Mouse (Mus musculus) C2C12 (cell line): ENCODE data around the gene Dennd6b. TPM values are rescaled to one million over a fixed set of nuclear protein-coding genes. Genes with fewer than 3 reads are reported as not detected.
A peak's percentile ranks its signal among the peaks of the same experiment; 100 is the strongest.

Experiments used
- H3K27me3 ChIP-seq: one replicate; pipeline ENCODE4 v1.6.1; 2011; ENCODE audit not compliant: control insufficient read depth, insufficient read depth, insufficient read length
- H3K36me3 ChIP-seq: one replicate; pipeline ENCODE4 v1.6.1; 2011; ENCODE audit not compliant: control insufficient read depth, insufficient read depth
- H3K4me3 ChIP-seq: one replicate; pipeline ENCODE4 v1.5.1; 2011; ENCODE audit warnings: mild to moderate bottlenecking, control low read depth; ENCODE audit not compliant: poor library complexity, insufficient read depth, severe bottlenecking
- H3K79me2 ChIP-seq: one replicate; pipeline ENCODE4 v1.6.1; 2011; ENCODE audit not compliant: control insufficient read depth, insufficient read depth
- H3K79me3 ChIP-seq: one replicate; pipeline ENCODE4 v1.6.1; 2011; ENCODE audit warnings: low read depth, control low read depth
- H3ac ChIP-seq: one replicate; pipeline ENCODE3; 2011; ENCODE audit warnings: low read depth; ENCODE audit not compliant: control insufficient read depth, insufficient read length
- CEBPB ChIP-seq: IDR thresholded peaks from one replicate; pipeline ENCODE4 v1.6.1; 2011; ENCODE audit warnings: low read depth, mild to moderate bottlenecking, control low read depth, moderate library complexity
- CTCF ChIP-seq: IDR thresholded peaks from one replicate; pipeline ENCODE4 v1.5.1; 2011; ENCODE audit not compliant: control insufficient read depth, insufficient read depth, insufficient read length
- FOSL1 ChIP-seq: IDR thresholded peaks from one replicate; pipeline ENCODE4 v1.8.0; 2011; ENCODE audit warnings: mild to moderate bottlenecking, low read length; ENCODE audit not compliant: poor library complexity, insufficient read depth, severe bottlenecking
- MAX ChIP-seq: IDR thresholded peaks from one replicate; pipeline ENCODE4 v1.6.1; 2011; ENCODE audit warnings: mild to moderate bottlenecking, control low read depth
- MYOD1 ChIP-seq: IDR thresholded peaks from one replicate; pipeline ENCODE4 v1.6.1; 2011; ENCODE audit warnings: low read depth; ENCODE audit not compliant: control insufficient read depth, insufficient read length
- MYOG ChIP-seq: IDR thresholded peaks from one replicate; pipeline ENCODE4 v1.6.1; 2011; ENCODE audit not compliant: control insufficient read depth, insufficient read length; ENCODE audit errors: extremely low read depth
- USF1 ChIP-seq: IDR thresholded peaks from one replicate; pipeline ENCODE4 v1.6.1; 2011; ENCODE audit warnings: low read depth, mild to moderate bottlenecking, control low read depth, moderate library complexity
- polyA plus RNA-seq: library from polyadenylated mRNA; unstranded; fragments of >200 nt; fragmentation: generic; extraction: Trizol; gene quantifications from one replicate; pipeline ENCODE4 v1.2.1, GENCODE M21; 2012; ENCODE audit warnings: missing spikeins

Gene Dennd6b
- polyA plus RNA-seq, 1 experiment, result 2.1 TPM

DNA sequence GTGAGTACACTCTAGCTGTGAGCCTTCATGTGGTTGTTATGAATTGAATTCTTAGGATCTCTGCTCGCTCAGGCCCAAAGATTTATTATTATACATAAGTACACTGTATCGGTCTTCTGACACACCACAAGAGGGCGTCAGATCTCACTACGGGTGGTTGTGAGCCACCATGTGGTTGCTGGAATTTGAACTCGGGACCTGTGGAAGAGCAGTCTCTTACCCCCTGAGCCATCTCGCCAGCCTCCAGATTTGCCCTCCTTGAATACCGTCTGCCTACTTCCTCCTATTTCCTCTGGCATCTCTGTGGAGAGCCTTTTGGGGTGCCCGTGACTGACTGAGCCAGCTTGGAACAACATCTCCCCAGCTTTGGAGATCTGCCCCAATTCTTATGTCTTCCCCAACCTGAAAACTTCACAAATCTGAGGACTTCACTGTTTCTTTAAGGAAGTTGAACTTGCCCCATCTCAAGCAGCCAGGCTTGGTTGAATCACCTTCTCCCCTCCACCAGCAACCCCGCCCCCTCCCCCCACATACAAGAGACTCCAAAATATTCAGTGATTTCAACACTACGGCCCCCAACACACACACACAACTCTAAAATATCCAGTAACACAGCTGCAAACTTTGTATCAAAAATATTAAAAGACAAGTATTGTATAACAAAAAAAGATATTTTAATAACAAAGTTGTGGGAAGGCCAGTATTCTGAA is 14.6 kb downstream of the Dennd6b start:
- peaks cover 39% of the 10 kb centered on the region for H3K79me2 ChIP-seq
- no peaks in the 10 kb centered on the region for H3K27me3 ChIP-seq
- no peak for TF ChIP-seq MAX
- TF ChIP-seq FOSL1, result no peak
- TF ChIP-seq USF1, result no peak
- TF ChIP-seq CTCF, result no peak
- TF ChIP-seq CEBPB, result no peak
- TF ChIP-seq MYOG, result no peak
- TF ChIP-seq MYOD1, result no peak
- H3K79me3 ChIP-seq, result peaks cover 30% of the 10 kb centered on the region
- no peak overlapping the region for H3ac ChIP-seq
- H3K4me3 ChIP-seq, result peak overlapping the region; percentile 95
- peaks cover 8% of the 10 kb centered on the region for H3K36me3 ChIP-seq

- Histone ChIP-seq H3K79me2 (peaks cover 49% of the 10 kb centered on the region), H3K36me3 (peaks cover 15% of the 10 kb centered on the region), H3K27me3 (no peaks in the 10 kb centered on the region), H3K4me3 (peak within 1 kb of the TSS; percentile 95), H3ac (peak within 1 kb of the TSS; percentile 63), H3K79me3 (peaks cover 40% of the 10 kb centered on the region)
- TF ChIP-seq MAX, result peak; percentile 95
- TF ChIP-seq MYOG, result no peak
These were observed 15.6 kb downstream of the Dennd6b start, which contains the start of gene Plxnb2 for GRCm38 (mm10) chr15:89180571-89181229. Plxnb2 (minus strand) TSS chr15:89180788.

- no peaks in the 10 kb centered on the region for H3K27me3 ChIP-seq
- TF ChIP-seq CTCF (no peak), USF1 (no peak), MYOG (no peak), CEBPB (no peak), MYOD1 (no peak), FOSL1 (no peak), MAX (no peak)
- peaks cover 55% of the 10 kb centered on the region for H3K79me2 ChIP-seq
- peak overlapping the region; percentile 95 for H3K4me3 ChIP-seq
- peaks cover 46% of the 10 kb centered on the region for H3K79me3 ChIP-seq
- H3K36me3 ChIP-seq, result peaks cover 19% of the 10 kb centered on the region
- H3ac ChIP-seq, result peak overlapping the region; percentile 63
These were observed 16.2 kb downstream of the Dennd6b start for GRCm38 (mm10) chr15:89180081-89180541.

DNA sequence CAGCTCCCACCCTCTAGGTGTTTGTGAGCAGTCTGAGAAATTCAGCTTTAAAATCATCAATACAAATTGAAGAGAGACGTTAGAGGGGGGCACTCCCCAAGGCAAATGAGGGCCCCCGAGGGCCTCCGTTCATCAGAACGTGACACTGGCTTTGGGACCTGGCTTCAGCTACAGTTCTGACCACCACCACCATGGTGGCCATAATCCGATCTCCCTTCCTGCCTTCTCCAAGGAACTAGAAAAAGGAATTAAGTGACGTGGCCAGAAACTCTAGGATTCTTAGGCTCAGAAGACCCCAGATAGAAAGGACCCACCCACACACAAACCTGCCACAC is 16.7 kb downstream of the Dennd6b start:
- H3K79me3 ChIP-seq, result peaks cover 51% of the 10 kb centered on the region
- H3K4me3 ChIP-seq, result peak overlapping the region; percentile 95
- H3ac ChIP-seq, result peak overlapping the region; percentile 63
- H3K27me3 ChIP-seq, result no peaks in the 10 kb centered on the region
- TF ChIP-seq CEBPB (no peak), MAX (no peak), MYOD1 (no peak), MYOG (no peak), FOSL1 (no peak), USF1 (no peak), CTCF (no peak)
- peaks cover 21% of the 10 kb centered on the region for H3K36me3 ChIP-seq
- H3K79me2 ChIP-seq, result peaks cover 60% of the 10 kb centered on the region

DNA sequence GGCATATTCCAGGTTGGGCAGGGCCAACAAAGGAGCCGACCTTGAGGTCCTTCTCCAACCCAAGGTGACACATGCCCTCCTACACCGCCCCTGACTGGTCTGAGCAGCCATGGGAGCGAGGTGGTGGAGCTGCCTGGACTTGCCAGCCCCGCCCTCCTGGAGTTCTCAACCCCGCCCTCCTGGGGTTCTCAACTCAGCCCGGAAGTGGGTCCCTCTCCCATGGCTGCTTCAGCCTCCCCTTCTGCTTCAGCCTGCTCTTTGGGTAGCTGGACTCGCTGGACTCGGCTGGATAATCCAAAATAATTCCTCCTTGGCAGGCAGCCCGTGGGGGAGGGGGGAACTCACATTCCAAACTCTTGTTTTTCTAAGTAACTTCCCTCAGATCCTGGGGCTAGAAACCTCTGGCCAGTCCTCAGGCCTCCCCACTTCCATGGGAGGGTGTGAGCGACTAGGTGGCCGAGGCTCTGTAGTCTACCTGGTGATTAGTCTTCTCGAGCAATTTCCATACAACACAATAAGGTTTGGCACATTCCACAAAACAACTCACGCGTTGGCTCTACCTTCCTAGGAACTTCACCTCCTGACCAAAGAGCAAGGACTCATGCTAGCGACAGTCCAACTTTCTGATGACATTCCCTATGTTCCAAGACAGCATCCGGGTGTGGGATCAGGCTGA is 17.2 kb downstream of the Dennd6b start:
- Histone ChIP-seq H3K79me2 (peaks cover 65% of the 10 kb centered on the region), H3ac (peak overlapping the region; percentile 63), H3K27me3 (no peaks in the 10 kb centered on the region), H3K4me3 (peak overlapping the region; percentile 95), H3K36me3 (peaks cover 26% of the 10 kb centered on the region), H3K79me3 (peaks cover 56% of the 10 kb centered on the region)
- TF ChIP-seq CTCF (no peak), MAX (peak; percentile 59), MYOD1 (no peak), MYOG (no peak)

DNA sequence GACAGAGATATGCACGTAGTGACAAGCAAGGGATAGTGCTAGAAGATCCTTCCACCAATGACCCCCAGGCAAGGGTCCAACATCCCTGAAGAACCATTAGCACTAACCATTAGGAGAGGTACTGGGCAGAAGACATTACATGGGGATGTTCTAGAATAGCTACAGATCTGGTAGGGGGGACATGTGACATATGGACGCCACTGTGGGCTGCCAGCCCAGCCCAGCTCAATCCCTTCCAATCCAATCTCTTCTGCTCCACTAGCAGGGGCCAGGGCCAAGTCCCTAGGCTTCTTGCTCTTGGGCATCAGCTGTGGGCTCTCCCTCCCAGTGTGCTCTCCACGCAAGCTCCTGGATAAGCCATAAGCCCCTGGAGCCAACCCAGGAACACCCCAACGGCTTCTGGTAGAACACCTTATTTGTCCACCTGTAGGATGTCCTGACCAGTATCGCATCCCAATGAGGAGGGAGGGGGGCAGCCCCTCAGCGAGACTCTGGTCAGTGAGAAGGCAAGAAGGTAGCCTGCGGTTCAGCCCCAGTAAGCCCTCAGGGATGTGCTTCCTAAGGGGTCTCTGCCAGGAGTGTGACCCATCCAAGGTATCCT is 17.9 kb downstream of the Dennd6b start:
- no peak overlapping the region for H3ac ChIP-seq
- no peaks in the 10 kb centered on the region for H3K27me3 ChIP-seq
- peaks cover 62% of the 10 kb centered on the region for H3K79me3 ChIP-seq
- H3K36me3 ChIP-seq, result peaks cover 31% of the 10 kb centered on the region
- H3K79me2 ChIP-seq, result peaks cover 73% of the 10 kb centered on the region
- TF ChIP-seq CTCF, result no peak
- TF ChIP-seq MYOD1, result no peak
- no peak for TF ChIP-seq USF1
- TF ChIP-seq MAX, result no peak
- TF ChIP-seq MYOG, result no peak
- TF ChIP-seq CEBPB, result no peak
- TF ChIP-seq FOSL1, result no peak
- peak overlapping the region; percentile 95 for H3K4me3 ChIP-seq
